Mouse (Mus musculus) brown adipose tissue, adult 24 weeks (tissue): ENCODE results near the gene Gper1. TPM values are rescaled to one million over a fixed set of nuclear protein-coding genes. Genes with fewer than 3 reads are reported as not detected.

Source experiments
- H3K27ac ChIP-seq: fragments of 200-500 bp; replicated peaks from 2 replicates; pipeline ENCODE4 v1.5.1; 2012; ENCODE audit warnings: low read depth, mild to moderate bottlenecking, low read length
- H3K4me1 ChIP-seq: fragments of 200-500 bp; 2 replicates; pipeline ENCODE4 v1.6.1; 2012; ENCODE audit warnings: low read length, mixed read lengths; ENCODE audit not compliant: control insufficient read depth, insufficient read depth, insufficient read length
- H3K4me3 ChIP-seq: fragments of 200-500 bp; 2 replicates; pipeline ENCODE4 v1.5.1; 2012; ENCODE audit warnings: low read depth, mild to moderate bottlenecking, low read length, moderate library complexity; ENCODE audit not compliant: insufficient read depth
- polyA plus RNA-seq: library from polyadenylated mRNA; stranded (reverse); fragments of >200 nt; gene quantifications from 2 replicates; pipeline ENCODE4 v1.2.4, GENCODE M21; 2012; ENCODE audit not compliant: missing spikeins, insufficient read depth, insufficient read length

Gper1 gene
- polyA plus RNA-seq, 1 experiment, result not detected

DNA sequence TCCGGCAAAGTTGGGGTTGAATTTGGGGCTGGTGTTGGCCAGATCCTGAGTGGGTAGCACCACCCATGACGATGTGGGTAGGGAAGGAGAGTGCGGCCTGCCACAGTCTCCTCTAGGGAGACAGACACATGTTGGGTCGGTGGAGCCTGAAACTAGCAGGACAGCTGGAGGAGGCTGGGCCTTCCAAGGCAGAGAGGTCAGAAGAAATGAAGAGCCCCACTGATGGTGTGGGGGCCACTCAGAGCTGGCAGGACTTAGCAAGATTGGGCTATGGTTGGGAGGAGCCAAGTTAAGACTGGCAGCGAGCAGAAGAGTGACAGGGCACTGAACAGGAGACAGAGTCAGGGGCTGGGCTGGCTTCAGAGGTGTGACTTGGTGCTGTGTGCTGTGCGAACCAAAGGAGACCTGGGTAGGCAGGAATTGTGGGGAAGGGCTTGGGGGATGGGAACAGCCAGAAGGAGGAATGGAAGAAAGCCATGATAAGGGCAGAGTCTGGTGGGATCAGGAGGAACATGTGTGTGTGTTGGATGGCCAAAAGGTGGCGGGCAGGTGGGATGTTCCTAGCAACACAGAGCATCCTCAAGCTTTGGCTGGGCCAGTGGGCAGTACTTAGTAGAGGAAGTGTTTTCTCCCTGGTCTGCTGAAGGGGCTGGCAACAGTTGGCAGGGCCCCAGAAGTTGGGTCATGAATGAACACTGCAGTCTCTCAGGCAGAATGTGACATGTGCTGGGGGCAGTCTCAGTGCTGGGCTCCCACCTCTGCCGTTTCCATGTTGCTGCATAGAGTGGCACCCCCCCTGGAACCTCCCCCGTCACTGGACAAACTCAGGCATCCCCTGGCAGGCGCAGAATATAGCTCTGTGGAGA lies 35.4 kb upstream of the Gper1 start:
- Histone ChIP-seq H3K4me1 (peaks cover 72% of the 10 kb centered on the region), H3K4me3 (no peak overlapping the region), H3K27ac (peak overlapping the region; percentile 96)

DNA sequence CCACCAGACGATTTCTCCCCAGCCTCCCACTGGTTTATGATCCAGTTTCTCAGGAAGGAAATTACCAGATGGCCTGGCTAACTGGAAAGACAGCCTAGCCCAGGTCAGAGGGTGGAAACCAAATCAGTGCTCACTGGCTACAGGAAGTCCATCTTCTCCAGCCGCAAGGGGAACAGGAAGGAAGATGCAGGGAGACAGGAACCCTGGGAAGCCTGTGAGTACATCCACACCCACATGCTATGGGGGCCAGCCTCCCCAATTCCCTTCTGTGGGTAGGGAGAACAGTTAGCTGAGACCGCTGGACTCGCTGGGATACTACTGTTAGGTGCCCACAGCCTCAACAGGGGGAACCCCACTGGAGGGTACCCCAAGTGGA lies 34.8 kb upstream of the Gper1 start:
- H3K4me1 ChIP-seq, result peaks cover 74% of the 10 kb centered on the region
- H3K27ac ChIP-seq, result peak overlapping the region; percentile 96
- no peak overlapping the region for H3K4me3 ChIP-seq

DNA sequence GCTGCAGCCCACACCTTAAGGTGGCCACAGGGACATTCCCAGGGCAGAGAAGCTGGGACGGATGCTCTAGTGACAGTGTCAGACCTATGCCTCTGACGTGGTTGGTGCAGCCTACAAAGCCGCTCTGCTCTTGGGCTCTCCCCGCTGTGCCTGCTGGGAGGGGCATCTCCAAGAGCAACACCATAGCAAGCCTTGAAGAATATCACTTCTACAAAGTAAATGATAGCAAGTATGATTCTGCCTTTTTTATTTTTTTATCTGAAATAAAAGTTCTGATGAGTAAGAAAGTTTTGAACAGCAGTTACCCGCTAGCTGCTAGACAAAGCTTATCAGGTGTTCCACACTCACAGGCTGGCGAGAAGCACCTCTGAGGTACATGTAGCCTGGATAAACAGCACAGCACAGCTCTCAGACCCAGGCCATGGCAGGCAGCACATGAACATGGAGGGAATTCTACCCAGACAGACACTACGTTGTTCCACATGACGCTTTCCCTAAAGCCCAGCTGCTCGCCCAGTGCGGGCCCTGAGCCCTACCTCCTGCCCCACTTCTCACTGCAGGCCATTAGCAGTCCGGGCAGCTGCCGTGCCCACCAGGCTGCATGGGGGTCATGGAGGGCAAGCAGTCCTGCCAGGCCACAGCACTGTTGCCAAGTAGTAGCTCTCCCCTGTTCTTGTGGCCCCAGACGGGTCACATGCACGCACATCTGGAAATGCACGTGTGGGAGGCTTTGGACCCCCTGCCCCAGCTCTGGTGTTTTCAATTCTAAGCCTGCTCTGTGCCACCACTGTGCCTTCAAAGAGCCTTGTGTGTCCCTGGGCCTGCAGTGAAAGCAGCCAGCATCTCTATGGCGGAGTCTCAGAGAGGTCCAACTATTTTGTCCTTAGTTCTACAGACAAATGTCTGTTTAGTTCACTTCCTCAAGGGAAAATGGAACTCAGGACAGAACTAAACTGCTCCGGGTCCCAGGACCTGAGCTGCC lies 34.0 kb upstream of the Gper1 start:
- H3K4me3 ChIP-seq, result no peak overlapping the region
- H3K4me1 ChIP-seq, result peaks cover 66% of the 10 kb centered on the region
- H3K27ac ChIP-seq, result peak overlapping the region; percentile 96

DNA sequence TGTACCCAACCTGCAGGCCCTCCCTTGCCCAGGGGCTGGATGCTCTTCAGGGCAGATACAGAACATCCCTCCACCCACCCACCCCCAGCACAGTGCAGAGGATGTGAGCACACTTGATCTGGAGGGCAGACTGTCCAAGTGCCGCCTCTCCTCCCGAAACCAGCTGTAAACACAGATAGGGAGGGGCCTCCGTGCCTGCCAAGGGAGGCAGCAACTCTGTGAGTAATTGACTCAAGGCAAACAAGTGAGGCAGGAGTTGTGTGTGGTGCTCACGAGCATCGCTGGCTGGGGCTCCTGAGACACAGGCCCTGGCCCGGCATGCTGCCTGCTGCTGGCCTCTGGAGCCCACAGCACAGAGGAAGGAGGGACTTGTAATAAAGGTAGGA lies 33.3 kb upstream of the Gper1 start:
- peaks cover 61% of the 10 kb centered on the region for H3K4me1 ChIP-seq
- H3K4me3 ChIP-seq, result peak overlapping the region; percentile 33
- H3K27ac ChIP-seq, result peak overlapping the region; percentile 96

DNA sequence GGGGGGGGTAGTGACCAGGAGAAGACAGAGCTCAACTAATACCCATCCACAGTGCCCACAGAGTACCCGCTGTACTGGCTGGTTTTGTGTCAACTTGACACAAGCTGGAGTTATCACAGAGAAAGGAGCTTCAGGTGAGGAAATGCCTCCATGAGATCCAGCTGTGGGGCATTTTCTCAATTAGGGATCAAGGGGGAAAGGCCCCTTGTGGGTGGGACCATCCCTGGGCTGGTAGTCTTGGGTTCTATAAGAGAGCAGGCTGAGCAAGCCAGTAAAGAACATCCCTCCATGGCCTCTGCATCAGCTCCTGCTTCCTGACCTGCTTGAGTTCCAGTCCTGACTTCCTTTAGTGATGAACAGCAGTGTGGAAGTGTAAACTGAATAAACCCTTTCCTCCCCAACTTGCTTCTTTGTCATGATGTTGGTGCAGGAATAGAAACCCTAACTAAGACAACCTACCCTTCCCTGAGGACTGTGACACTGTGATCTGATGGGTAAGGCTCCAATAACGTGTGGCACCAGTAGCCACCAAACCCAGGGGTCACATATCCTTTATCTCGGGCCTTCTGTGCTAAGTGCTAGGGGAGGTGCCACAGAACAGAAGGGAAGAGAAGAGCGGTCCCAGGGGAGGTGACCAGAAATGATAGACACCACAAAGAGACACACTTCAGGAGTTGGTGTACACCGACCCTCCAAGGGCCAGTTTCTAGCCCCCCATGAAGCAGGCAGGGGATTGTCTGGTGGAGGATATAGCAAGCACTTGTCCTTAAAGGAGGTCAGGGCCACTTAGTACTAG lies 32.4 kb upstream of the Gper1 start:
- Histone ChIP-seq H3K27ac (peak overlapping the region; percentile 96), H3K4me1 (peaks cover 53% of the 10 kb centered on the region), H3K4me3 (peak overlapping the region; percentile 33)

DNA sequence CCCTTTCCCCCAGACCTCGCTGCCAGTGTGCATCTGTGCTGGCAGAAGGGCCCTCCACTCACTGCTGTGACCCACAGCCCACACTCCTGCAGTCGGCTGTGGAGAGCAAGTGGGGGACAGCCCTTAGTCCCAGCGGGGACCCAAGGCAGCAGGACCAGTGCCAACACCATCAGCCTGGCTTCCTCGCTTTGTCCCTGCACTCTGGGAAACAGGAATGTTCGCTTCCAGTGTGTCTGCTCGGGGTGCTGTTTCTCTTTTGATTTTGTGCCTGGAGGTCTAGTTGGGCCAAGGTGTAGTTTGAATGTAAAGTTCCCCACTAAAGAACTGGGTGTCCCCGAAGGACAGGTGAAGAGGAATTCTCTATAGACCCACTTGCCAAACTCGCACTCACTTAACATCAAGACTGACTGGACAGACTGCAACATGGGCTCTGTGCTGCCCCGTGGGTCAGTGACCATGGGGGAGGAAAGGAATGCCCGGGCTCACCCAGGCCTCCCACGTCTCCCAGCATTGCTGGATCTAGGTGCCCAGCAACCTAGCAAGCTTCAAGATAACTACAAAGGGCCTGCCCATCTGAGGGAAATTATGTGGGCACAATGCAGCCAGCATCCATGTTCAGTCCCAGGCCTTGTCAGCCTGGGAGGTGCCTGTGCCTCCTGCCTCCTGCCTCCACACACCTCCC lies 31.5 kb upstream of the Gper1 start:
- Histone ChIP-seq H3K27ac (peak overlapping the region; percentile 72), H3K4me1 (peaks cover 44% of the 10 kb centered on the region), H3K4me3 (peak overlapping the region; percentile 31)

DNA sequence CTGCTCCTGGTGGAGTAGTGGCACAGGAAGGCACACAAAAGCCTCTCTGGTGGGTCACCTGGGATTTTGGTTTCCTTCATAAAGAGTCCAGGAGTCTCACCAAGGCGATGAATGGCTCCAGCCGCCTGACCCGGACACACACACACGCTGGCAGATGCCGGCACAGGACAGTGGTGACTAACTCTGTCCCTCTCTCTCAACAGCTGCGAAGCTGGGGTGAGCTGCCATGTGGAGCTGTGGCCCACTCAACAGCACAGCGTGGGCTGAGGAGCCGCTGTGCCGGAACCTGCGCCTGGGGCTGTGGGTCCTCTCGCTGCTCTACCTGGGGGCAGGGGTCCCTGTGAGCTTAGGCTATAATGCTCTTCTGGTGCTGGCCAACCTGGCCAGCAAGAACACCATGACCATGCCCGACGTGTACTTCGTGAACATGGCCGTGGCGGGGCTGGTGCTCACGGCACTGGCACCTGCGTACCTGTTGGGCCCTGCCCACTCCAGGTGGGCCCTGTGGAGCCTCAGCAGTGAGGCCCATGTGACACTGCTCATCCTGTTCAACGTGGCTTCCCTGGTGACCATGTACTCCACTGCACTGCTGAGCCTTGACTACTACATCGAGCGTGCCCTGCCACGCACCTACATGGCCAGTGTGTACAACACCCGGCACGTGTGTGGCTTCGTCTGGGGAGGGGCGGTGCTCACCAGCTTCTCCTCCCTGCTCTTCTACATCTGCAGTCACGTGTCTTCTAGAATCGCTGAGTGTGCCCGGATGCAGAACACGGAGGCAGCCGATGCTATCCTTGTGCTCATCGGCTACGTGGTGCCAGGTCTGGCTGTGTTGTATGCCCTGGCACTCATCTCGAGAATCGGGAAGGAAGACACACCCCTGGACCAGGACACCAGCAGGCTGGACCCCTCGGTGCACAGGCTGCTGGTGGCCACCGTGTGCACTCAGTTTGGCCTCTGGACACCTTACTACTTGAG lies 30.4 kb upstream of the Gper1 start:
- peak overlapping the region; percentile 72 for H3K27ac ChIP-seq
- H3K4me3 ChIP-seq, result no peak overlapping the region
- peaks cover 44% of the 10 kb centered on the region for H3K4me1 ChIP-seq

DNA sequence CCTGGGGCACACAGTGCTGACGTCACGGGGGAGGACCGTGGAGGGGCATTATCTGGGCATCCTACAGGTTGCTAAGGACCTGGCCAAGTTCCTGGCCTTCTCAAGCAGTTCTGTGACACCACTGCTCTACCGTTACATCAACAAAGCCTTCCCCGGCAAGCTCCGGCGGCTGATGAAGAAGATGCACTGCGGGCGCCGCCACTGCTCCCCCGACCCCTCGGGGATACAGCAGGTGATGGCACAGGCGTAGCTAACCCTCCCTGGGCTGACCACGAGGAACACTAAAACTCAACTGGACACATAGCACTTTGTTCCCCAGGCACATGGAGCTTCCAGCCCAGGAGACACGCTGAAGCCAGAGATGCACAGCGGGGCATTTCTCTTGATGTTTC lies 29.8 kb upstream of the Gper1 start:
- Histone ChIP-seq H3K27ac (0 out of 2 replicates have a peak overlapping the region, but pooled peaks have one; percentile 72), H3K4me1 (peaks cover 42% of the 10 kb centered on the region), H3K4me3 (no peak overlapping the region)

DNA sequence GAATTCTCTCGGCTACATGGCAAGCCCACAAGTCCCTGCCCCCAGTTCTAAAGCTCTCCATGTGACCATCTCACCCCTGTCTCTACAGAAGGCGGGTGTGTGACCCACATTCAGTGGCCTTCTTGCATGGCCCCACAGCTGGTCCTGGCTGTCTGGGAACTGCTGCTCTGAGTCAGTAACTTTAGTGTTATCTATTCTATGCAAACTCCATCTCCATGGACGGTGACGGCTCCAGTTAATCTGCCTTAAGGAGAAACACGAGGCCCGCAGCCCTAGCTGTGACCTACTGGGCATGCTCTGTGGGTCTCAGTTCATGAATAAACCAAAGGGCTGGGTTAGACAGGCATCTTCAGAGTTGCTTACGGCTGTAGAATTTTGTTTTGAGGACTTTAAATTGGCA lies 28.6 kb upstream of the Gper1 start:
- Histone ChIP-seq H3K4me3 (no peak overlapping the region), H3K27ac (no peak overlapping the region), H3K4me1 (peaks cover 37% of the 10 kb centered on the region)

DNA sequence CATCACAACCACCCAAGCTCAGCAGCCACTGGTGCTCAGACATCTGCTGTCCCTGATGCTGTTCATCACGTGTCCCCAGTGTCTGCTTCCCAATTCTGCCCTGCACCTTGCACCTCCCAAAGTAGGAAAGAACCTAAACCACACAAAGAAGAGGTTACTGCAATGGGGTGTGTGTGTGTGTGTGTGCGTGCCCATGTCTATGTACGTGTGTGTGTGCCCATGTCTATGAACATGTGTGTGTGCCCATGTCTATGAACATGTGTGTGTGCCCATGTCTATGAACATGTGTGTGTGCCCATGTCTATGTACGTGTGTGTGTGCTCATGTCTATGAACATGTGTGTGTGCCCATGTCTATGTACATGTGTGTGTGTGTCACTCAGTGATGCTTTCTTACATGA lies 27.4 kb upstream of the Gper1 start:
- H3K4me3 ChIP-seq, result no peak overlapping the region
- peaks cover 29% of the 10 kb centered on the region for H3K4me1 ChIP-seq
- no peak overlapping the region for H3K27ac ChIP-seq

DNA sequence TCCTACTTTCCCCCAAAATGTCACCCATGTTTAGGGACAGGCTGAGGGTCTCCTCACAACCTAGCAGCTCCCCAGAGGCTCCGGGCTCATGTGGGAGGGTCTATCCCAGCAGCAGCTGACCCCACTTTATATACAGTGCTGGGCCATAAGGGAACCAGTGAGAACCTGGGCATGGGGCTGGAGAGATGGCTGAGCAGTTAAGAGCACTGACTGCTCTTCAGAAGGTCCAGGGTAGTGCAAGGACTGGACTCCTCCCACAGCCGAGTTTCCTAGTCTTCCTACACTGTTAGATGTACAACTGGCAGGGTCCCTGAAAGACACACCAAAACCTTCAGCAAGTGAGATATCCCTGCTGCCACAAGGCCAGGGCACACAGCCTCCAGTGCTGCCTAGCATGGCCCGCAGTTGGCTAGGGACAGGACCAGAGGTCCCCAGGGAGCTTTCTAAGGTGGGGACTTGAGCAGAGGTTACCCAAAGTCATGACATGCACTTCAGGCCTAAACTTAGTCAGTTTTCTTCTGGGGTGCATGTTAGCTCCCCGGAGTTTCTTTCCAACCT lies 25.5 kb upstream of the Gper1 start:
- peaks cover 16% of the 10 kb centered on the region for H3K4me1 ChIP-seq
- H3K27ac ChIP-seq, result peak overlapping the region; percentile 4; the same call in 1 of the 2 replicates
- H3K4me3 ChIP-seq, result no peak overlapping the region

DNA sequence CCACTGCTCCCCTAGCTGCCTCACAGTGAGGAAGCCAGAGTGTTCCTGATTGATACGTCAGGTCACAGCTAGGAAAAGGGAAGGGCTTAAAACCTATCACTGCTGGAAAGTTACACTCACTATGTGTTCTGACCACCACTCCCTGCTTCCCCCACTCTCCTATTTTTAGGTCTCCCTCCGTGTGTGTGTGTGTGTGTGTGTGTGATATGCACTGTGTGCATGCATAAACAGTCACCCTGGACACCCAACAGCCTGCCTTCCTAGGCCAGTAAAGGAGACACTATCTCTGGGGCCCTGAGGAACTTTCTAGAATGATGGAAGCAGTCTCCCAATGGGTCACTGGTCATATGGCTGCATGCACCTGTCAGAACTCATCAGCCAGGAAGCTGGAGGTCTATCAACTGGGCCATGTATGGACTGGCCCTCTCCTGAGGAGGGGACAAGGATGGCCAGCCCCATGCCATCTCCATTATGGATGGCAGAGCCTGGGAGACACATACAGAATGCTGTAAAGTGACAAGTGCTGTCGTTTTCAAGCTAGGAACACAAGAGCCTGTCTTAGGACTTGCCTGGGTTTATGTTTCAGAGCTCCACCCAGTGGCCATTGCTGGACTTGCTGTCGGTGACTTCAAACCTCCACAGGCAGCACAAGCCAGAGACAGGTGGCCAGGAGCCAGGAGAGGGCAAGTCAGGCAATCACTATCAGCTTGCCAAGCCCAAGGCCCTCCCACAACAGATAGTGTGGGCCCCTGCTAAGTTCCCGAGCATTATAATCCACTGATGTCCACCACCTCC lies 24.8 kb upstream of the Gper1 start:
- H3K4me1 ChIP-seq, result peaks cover 8% of the 10 kb centered on the region
- no peak overlapping the region for H3K4me3 ChIP-seq
- 0 out of 2 replicates have a peak overlapping the region, but pooled peaks have one; percentile 4 for H3K27ac ChIP-seq
